Mouse (Mus musculus) v-Abl transformed pro-B cells (cell line): Measurements from ENCODE around the gene Serpinb2.

Source experiments
- in situ Hi-C, 2 experiments: fragments of 400-800 bp; cut with MboI; formaldehyde crosslinking; loops; one replicate each; pipeline ENCODE4 v1.15.1; 2025; ENCODE audit not compliant: unreplicated experiment in 2 of 2

Gene Serpinb2

GRCm38 (mm10) chr1:107577514-107577913 is 66.3 kb downstream of the Serpinb2 start:
- in situ Hi-C loops: no loop called here

- in situ Hi-C loops: no loop called here
Measured at GRCm38 (mm10) chr1:107581220-107581619, 70.0 kb downstream of the Serpinb2 start.

- in situ Hi-C loops: no loop called here
Measured at GRCm38 (mm10) chr1:107582900-107583299, 71.7 kb downstream of the Serpinb2 start.

- in situ Hi-C loops: no loop called here
Measured at GRCm38 (mm10) chr1:107583958-107584376, 72.7 kb downstream of the Serpinb2 start.

- in situ Hi-C loops: no loop called here
Measured at GRCm38 (mm10) chr1:107584932-107585331, 73.7 kb downstream of the Serpinb2 start.
